9 mouse cellular contexts compared by ENCODE assay signal in the genomic region with DNA sequence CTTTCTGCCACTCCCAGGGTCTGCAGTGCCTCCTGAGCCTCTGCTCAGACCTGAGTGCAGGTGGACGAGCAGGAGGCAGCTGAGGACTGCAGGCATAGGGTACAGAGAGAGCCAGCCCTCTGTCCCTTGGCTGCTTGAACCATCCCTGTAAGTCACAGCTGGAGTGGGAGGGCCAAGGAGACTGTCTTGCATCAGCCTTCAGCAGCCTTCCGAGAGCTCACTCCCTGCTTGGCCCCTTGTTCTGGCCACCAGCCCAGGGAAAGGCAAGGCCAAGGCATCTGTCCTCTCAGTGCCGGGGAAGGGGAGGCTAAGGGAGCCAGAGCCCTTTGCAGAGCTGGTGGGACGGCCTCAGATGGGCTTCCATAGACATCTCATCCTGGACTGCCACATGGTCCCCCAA. TPM values are rescaled to one million over a fixed set of nuclear protein-coding genes. Genes with fewer than 3 reads are reported as not detected.
DNase-seq lines count a peak whose midpoint lies in the region; ATAC-seq and TF ChIP-seq lines count a peak whose summit lies in the region.
"Had no signal": no experiment of that assay in that cellular context is flagged by ENCODE, and none has a peak within 500 bp of the region (broad histone marks: within the 10 kb centered on the region; RNA-seq: fewer than 3 reads in every experiment).

No protein-coding gene starts in this region.

- H3K27me3 ChIP-seq in midbrain, embryonic 16.5 days (ENCODE audit: control insufficient read depth, insufficient read depth, low read depth, low read length), result no peaks in the 10 kb centered on the region
- H3K27me3 ChIP-seq in forebrain, embryonic 12.5 days, result no peaks in the 10 kb centered on the region
- H3K27me3 ChIP-seq: limb, embryonic 13.5 days had no signal

- no peak overlapping the region for H3K9ac ChIP-seq in midbrain, embryonic 16.5 days (ENCODE audit: low read depth, low read length)
- H3K9ac ChIP-seq in forebrain, embryonic 12.5 days, result no peak overlapping the region

- no peak for ATAC-seq in midbrain, embryonic 16.5 days
- ATAC-seq in forebrain, embryonic 12.5 days (ENCODE audit: low FRiP score), result no peak

- H3K4me2 ChIP-seq in midbrain, embryonic 16.5 days (ENCODE audit: low read length), result no peak overlapping the region
- H3K4me2 ChIP-seq in forebrain, embryonic 12.5 days, result no peak overlapping the region
- H3K4me2 ChIP-seq: limb, embryonic 13.5 days had no signal

- no peak for TF ChIP-seq POLR2A in bone marrow macrophage, adult 2 months (IDR thresholded peaks at IDR 0.05; ENCODE audit: borderline replicate concordance, low read depth, low read length)

- peak overlapping the region; percentile 6; the same call in 1 of the 2 replicates for H3K4me3 ChIP-seq in bone marrow macrophage, adult 2 months (ENCODE audit: insufficient read depth, low read length)
- H3K4me3 ChIP-seq in midbrain, embryonic 16.5 days (ENCODE audit: low read depth, low read length), result no peak overlapping the region
- H3K4me3 ChIP-seq in forebrain, embryonic 12.5 days (replicated peaks), result no peak overlapping the region
- H3K4me3 ChIP-seq: limb, embryonic 13.5 days had no signal

- peak; percentile 69 to 72 for DNase-seq in lung, adult 18-20 months
- DNase-seq in lung, postnatal 25 days (ENCODE audit: low spot score), result no peak
- peak; percentile 63 to 66 for DNase-seq in heart, postnatal 10 days
- DNase-seq in layer of hippocampus, postnatal 10 days (ENCODE audit: low spot score in 2 of 2), result no peak
- DNase-seq in left cerebral cortex, adult 9 months (ENCODE audit: low spot score in 2 of 2), result no peak

- no peaks in the 10 kb centered on the region for H3K9me3 ChIP-seq in midbrain, embryonic 16.5 days (replicated peaks; ENCODE audit: control insufficient read depth, low read length, poor library complexity, severe bottlenecking)
- no peaks in the 10 kb centered on the region for H3K9me3 ChIP-seq in forebrain, embryonic 12.5 days
- H3K9me3 ChIP-seq: limb, embryonic 13.5 days had no signal

- H3K36me3 ChIP-seq in midbrain, embryonic 16.5 days (ENCODE audit: control insufficient read depth, insufficient read depth, low read length), result 0 out of 2 replicates have a peak, but pooled peaks cover 6% of the 10 kb centered on the region
- H3K36me3 ChIP-seq in forebrain, embryonic 12.5 days (replicated peaks), result peaks cover 62% of the 10 kb centered on the region

- TF ChIP-seq CTCF in bone marrow macrophage, adult 2 months (IDR thresholded peaks at IDR 0.05; ENCODE audit: low read depth, low read length), result no peak

- H3K4me1 ChIP-seq in bone marrow macrophage, adult 2 months (ENCODE audit: control insufficient read depth, insufficient read depth, low read length), result peaks cover 56% of the 10 kb centered on the region
- H3K4me1 ChIP-seq in midbrain, embryonic 16.5 days (ENCODE audit: control insufficient read depth, insufficient read depth, low read length), result peaks cover 13% of the 10 kb centered on the region
- H3K4me1 ChIP-seq in forebrain, embryonic 12.5 days, result peaks cover 44% of the 10 kb centered on the region

- peak overlapping the region; percentile 85 for H3K27ac ChIP-seq in bone marrow macrophage, adult 2 months (ENCODE audit: insufficient read depth, low read depth, low read length)
- H3K27ac ChIP-seq in midbrain, embryonic 16.5 days (ENCODE audit: low read length), result 0 out of 2 replicates have a peak overlapping the region, but pooled peaks have one; percentile 5
- no peak overlapping the region for H3K27ac ChIP-seq in forebrain, embryonic 12.5 days

- intact Hi-C loops in heart, postnatal 10 days (cut with DNase I), result no loop called here

- WGBS in midbrain, embryonic 16.5 days, result 82% methylated on average over 4 of the region's 4 CpGs
- WGBS in forebrain, embryonic 12.5 days, result 90% methylated on average over 4 of the region's 4 CpGs

RNA-seq across cellular contexts. Expression of a gene that starts 23.3 kb away (rescaled TPM):
- polyA plus RNA-seq in bone marrow macrophage, adult 2 months (2012; ENCODE audit: insufficient read depth, insufficient read length, missing spikeins), result 66.3 and 69.0 TPM in 2 replicates
- 10 to 100 TPM; 49.9 to 50.6 TPM for total RNA-seq in heart, postnatal 10 days (2021)
- polyA plus RNA-seq in midbrain, embryonic 16.5 days (2015; fragmentation: Nextera tagmentation; extraction: Ambion mirVana), result 25.9 and 26.8 TPM in 2 replicates
- total RNA-seq in layer of hippocampus, postnatal 10 days (2021), result 100 to 1,000 TPM; 108 to 111 TPM
- 33.9 and 35.1 TPM in 2 replicates for polyA plus RNA-seq in forebrain, embryonic 12.5 days (2016; fragmentation: Nextera tagmentation; extraction: Ambion mirVana)

Comparison
In these comparisons a context has a peak if more than half of its experiments do, and no peak if none do; other contexts are left out.
1. DNase-seq: peak in lung, adult 18-20 months (2 of 2) and heart, postnatal 10 days (2 of 2); none in lung, postnatal 25 days (single experiment), layer of hippocampus, postnatal 10 days (0 of 2) and left cerebral cortex, adult 9 months (0 of 2).